Mouse (Mus musculus): ENCODE measurements around the gene Itm2b.

Gene Itm2b

GRCm38 (mm10) chr14:73366278-73366677 is 18.8 kb downstream of the Itm2b start:
- no peak for DNase-seq

- peak; percentile 89 for DNase-seq
Measured at GRCm38 (mm10) chr14:73363782-73364181, 21.3 kb downstream of the Itm2b start.

- DNase-seq = peak; percentile 60
Measured at GRCm38 (mm10) chr14:73354700-73355099, 30.4 kb downstream of the Itm2b start.

GRCm38 (mm10) chr14:73351118-73351517 is 34.0 kb downstream of the Itm2b start:
- no peak for DNase-seq

GRCm38 (mm10) chr14:73350029-73350428 is 35.1 kb downstream of the Itm2b start:
- DNase-seq = peak; percentile 81

GRCm38 (mm10) chr14:73349061-73349670 is 35.9 kb downstream of the Itm2b start:
- peak; percentile 79 for DNase-seq

GRCm38 (mm10) chr14:73347302-73347701 is 37.8 kb downstream of the Itm2b start:
- DNase-seq = peak; percentile 94

GRCm38 (mm10) chr14:73345614-73346013 is 39.5 kb downstream of the Itm2b start:
- DNase-seq = no peak

GRCm38 (mm10) chr14:73340051-73340755 is 44.9 kb downstream of the Itm2b start:
- DNase-seq = peak; percentile 83

- peak; percentile 55 for DNase-seq
Measured at GRCm38 (mm10) chr14:73339615-73340014, 45.5 kb downstream of the Itm2b start.

GRCm38 (mm10) chr14:73336316-73337080 is 48.6 kb downstream of the Itm2b start:
- DNase-seq = peak; percentile 91

GRCm38 (mm10) chr14:73334926-73335805 is 49.9 kb downstream of the Itm2b start:
- peak; percentile 84 for DNase-seq

GRCm38 (mm10) chr14:73333880-73334279 is 51.2 kb downstream of the Itm2b start:
- DNase-seq = peak; percentile 78

- peak; percentile 88 for DNase-seq
Measured at GRCm38 (mm10) chr14:73331386-73331785, 53.7 kb downstream of the Itm2b start.

- DNase-seq = peak; percentile 81
Measured at GRCm38 (mm10) chr14:73329871-73330270, 55.2 kb downstream of the Itm2b start.

- DNase-seq = no peak
Measured at GRCm38 (mm10) chr14:73326511-73326910, 58.6 kb downstream of the Itm2b start.

- peak; percentile 99 for DNase-seq
Measured at GRCm38 (mm10) chr14:73325456-73326381, 59.4 kb downstream of the Itm2b start, which contains the start of gene Rb1. TSS of gene Rb1 (minus strand) at chr14:73325822.

GRCm38 (mm10) chr14:73324634-73325455 is 60.2 kb downstream of the Itm2b start:
- peak; percentile 96 for DNase-seq

- peak; percentile 49 for DNase-seq
Measured at GRCm38 (mm10) chr14:73323965-73324364, 61.1 kb downstream of the Itm2b start.

- peak; percentile 45 for DNase-seq
Measured at GRCm38 (mm10) chr14:73322142-73322541, 62.9 kb downstream of the Itm2b start.
